Mouse (Mus musculus): ENCODE data around the gene Rcc2. TPM values are rescaled to one million over a fixed set of nuclear protein-coding genes. Genes with fewer than 3 reads are reported as not detected.

Rcc2 gene
- total RNA-seq, 2 experiments from 2014 or later, result 87.4 to 91.7 TPM

DNA sequence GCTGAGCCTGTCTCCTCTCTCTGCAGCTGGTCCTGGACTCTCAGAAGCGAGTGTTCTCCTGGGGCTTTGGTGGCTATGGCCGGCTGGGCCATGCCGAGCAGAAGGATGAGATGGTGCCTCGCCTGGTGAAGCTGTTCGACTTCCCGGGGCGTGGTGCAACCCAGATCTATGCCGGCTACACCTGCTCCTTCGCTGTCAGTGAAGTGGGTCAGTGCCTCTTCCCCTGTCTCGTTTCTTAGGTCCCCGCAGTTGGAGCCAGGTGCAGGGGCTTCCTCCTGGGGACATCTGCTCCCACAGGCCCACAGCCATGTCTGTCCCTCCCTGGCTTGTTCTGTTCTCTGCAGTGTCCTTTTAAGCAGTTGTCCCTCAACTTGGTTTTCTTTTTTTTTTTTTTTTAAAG is 16.7 kb downstream of the Rcc2 start:
- no peak for DNase-seq (ENCODE audit: extremely low spot score in 1 of 2, low spot score in 2 of 2)
- Histone ChIP-seq H3K27ac (no peak overlapping the region), H3K4me3 (no peak overlapping the region)
- intact Hi-C loops (cut with DNase I), result no loop called here
- no peak for TF ChIP-seq CTCF (IDR thresholded peaks at IDR 0.05)

DNA sequence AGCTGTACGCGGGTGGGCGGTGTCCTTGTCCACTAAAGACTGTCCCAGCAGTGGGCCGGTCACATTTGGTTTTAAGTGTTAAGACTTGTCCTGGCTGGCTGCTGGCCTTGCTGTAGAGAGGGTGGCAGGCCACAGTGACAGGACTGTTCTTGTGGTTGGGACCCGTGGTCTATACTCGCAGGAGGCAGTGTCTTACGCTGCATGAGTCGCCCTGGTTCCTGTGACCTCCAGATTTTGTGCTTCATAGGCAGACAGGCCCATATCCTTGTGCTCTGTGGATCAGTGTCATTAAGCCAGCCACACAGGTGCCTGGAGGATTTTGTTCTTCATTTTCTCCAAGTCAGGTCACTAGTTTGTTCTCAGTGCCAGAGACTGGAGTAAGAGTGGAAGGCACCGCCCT is 18.1 kb downstream of the Rcc2 start:
- Histone ChIP-seq H3K27ac (no peak overlapping the region), H3K4me3 (no peak overlapping the region)
- no peak for DNase-seq (ENCODE audit: extremely low spot score in 1 of 2, low spot score in 2 of 2)
- intact Hi-C loops (cut with DNase I), result no loop called here
- no peak for TF ChIP-seq CTCF (IDR thresholded peaks at IDR 0.05)

DNA sequence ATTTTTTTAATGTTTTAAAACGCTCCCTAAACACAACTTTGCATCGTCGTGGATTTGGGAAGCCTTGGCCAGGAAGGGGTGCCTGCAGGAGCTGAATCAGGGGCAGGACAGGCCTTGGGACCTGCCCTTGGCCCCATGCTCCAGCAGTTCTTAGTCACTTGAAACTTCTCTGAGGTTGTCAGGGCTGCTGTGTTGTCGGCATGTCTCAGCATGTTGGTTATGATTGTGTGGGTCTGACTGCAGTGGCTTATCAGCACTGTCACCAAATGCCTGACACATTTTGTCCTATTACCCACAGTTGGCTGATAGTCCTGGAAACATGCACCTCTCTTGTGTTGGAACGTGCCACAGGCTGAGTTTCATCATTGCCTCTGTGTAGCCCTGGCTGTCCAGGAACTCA is 19.8 kb downstream of the Rcc2 start:
- intact Hi-C loops (cut with DNase I), result no loop called here
- no peak overlapping the region for H3K4me3 ChIP-seq
- H3K27ac ChIP-seq, result no peak overlapping the region
- no peak for TF ChIP-seq CTCF (IDR thresholded peaks at IDR 0.05)
- no peak for DNase-seq (ENCODE audit: extremely low spot score in 1 of 2, low spot score in 2 of 2)

DNA sequence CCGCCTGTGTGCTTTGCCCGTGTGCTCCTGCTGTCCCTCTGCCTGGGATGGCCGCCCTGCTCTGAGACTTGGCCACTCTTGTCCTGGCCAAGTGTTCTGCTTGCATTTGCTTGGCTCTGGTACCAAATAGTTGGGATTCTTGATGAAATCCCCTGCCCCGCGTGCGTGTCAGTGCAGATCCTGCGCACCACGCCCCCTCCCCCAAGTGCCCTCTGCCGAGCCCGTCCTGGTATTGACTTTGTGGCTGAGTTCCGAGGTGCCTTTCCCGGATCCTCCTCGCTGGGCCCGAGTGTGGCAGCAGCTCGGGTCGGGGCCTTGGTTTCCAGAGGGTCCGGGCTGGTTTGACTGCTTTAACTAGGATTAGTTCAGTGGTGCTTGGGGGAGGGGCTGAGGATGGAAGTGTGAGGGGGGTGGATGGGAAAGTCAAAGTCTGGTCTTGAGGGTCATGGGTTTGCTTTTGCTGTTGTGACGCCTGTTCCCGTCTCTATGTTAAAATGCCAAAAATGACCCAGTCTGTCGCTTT is 21.7 kb downstream of the Rcc2 start:
- DNase-seq (ENCODE audit: extremely low spot score in 1 of 2, low spot score in 2 of 2), result no peak
- TF ChIP-seq CTCF (IDR thresholded peaks at IDR 0.05), result no peak
- no peak overlapping the region for H3K4me3 ChIP-seq
- intact Hi-C loops (cut with DNase I), result no loop called here
- no peak overlapping the region for H3K27ac ChIP-seq

DNA sequence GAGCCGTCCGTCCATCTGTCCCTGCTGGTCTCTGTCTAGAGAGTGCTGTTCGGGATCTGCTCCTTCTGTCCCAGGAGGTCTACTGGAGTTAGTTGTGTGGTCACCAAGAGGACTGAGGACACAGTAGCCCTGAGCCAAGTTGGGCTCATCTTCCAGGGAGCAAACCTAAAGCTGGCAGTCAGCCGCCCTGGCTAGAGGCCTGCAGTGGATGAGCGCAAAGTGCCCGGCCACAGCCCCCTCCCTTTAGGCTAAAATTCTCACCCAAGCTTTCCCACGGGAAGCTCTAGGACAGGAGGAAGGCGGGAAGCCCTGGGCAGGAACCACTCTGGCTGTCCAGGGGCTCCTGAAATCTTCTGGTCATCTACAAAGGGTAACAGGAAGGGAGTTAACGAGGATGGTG is 22.4 kb downstream of the Rcc2 start:
- no peak for TF ChIP-seq CTCF (IDR thresholded peaks at IDR 0.05)
- intact Hi-C loops (cut with DNase I), result no loop called here
- Histone ChIP-seq H3K27ac (no peak overlapping the region), H3K4me3 (no peak overlapping the region)
- no peak for DNase-seq (ENCODE audit: extremely low spot score in 1 of 2, low spot score in 2 of 2)

DNA sequence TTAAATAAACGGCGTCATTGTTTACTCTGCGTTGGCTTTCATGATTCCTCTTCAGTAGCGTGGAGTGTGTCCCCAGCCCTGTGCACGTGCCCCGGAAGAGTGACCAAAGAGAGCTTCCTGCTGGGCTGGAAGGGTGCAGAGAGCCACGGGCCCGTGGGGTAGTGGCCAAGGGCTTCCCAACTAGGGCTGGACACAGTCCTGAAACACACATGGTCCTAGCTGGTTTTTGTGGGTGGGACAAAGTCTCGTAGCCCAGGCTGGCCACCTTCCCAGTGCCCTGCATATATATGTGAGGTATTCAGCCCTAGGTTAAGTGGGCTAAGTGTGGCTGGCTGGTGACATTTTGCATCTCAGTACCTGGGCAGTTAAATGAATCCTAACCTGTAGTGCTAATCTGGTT is 22.9 kb downstream of the Rcc2 start:
- Histone ChIP-seq H3K27ac (no peak overlapping the region), H3K4me3 (no peak overlapping the region)
- DNase-seq (ENCODE audit: extremely low spot score in 1 of 2, low spot score in 2 of 2), result no peak
- TF ChIP-seq CTCF (IDR thresholded peaks at IDR 0.05), result no peak
- intact Hi-C loops (cut with DNase I), result no loop called here

DNA sequence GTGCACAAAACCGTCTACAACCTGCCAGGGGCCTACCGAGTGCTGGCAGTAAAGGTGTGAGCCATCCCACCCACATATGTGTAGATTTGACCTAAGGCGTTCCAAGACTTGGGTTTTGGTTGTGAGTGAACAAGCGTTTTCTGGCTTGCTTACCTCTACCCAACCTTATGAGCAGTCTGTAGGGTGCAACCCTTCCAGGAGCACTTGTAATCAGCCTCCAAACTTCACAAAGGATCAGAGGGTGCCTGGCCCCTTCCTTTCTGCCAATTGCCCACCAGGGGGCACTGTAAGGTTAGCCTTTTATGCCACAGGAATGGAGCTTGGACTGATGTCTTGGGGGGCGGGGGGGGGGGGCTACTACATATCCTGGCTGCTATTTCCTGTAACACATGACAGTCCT is 23.5 kb downstream of the Rcc2 start:
- H3K27ac ChIP-seq, result no peak overlapping the region
- DNase-seq (ENCODE audit: extremely low spot score in 1 of 2, low spot score in 2 of 2), result no peak
- H3K4me3 ChIP-seq, result no peak overlapping the region
- peak; percentile 52 for TF ChIP-seq CTCF (IDR thresholded peaks at IDR 0.05)
- intact Hi-C loops (cut with DNase I), result loop anchor here (2.0 kb wide), 2 partner anchors 179 to 233 kb away; no protein-coding TSS in a partner anchor

DNA sequence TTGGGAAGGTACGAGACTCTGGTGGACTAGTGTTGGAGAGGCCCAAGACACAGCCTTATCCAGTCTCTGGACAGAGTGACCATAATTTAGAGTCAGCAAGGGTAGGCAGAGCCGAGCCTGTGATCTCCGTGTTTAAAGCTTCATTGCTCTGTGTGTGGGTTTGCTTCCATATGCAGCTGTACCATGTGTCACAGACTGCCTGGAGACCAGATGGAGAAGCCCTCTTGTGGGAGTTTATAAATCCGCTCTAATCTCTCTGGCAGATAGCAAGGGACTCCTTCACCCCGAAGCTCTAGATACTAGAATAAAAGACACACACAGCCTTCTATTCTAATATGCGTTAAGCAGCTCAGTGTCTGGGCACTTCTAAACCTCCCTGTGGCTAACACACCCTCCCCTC is 24.4 kb downstream of the Rcc2 start:
- no peak for DNase-seq (ENCODE audit: extremely low spot score in 1 of 2, low spot score in 2 of 2)
- TF ChIP-seq CTCF (IDR thresholded peaks at IDR 0.05), result no peak
- intact Hi-C loops (cut with DNase I), result loop anchor here (2.0 kb wide), 2 partner anchors 178 to 232 kb away; no protein-coding TSS in a partner anchor
- Histone ChIP-seq H3K4me3 (no peak overlapping the region), H3K27ac (peak overlapping the region; percentile 57; the same call in 1 of the 2 replicates)

DNA sequence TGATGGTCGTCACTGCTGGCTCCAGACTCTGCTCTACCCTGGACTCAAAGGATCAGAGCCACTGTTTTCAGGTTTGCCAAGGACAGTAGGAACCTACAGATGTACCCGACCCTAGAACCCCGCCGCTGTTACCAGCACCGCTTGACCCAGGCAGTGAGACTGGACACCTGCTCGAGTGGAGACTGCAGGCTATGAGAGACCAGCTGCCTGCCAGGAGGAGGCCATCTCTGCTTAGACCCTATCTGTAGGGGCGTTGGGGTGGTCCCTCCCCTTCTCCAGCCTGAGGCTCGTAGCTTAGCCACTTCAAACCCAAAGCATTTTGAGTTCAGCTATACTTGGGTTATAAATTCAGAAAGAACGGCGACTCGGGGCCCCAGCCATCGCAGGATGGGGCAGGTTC is 26.6 kb downstream of the Rcc2 start:
- no peak overlapping the region for H3K4me3 ChIP-seq
- intact Hi-C loops (cut with DNase I), result no loop called here

DNA sequence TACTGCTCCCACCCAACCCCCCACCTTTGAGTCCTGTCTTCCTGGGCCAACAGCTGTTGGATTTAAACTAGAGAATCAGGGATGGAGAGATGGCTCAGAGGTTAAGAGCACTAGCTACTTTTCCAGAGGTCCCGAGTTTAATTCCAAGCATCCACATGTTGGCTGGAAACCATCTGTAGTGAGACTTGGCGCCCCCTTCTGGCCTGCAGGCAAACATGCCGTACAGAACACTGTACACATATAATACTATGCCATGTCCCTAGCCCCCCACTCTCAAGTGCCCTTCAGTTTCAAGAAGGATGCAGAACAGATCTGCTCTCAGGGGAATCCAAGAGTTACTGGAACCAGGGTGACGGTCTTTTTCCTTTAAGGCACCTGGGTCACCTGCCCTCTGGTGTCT is 31.3 kb downstream of the Rcc2 start:
- TF ChIP-seq CTCF (IDR thresholded peaks at IDR 0.05), result no peak; the same call in 1 of the 2 replicates
- DNase-seq (ENCODE audit: extremely low spot score in 1 of 2, low spot score in 2 of 2), result no peak
- no peak overlapping the region for H3K4me3 ChIP-seq
- intact Hi-C loops (cut with DNase I), result no loop called here
- H3K27ac ChIP-seq, result no peak overlapping the region

More for the DNA sequence above, 26.6 kb downstream of the Rcc2 start:
- H3K27ac ChIP-seq, result no peak overlapping the region
- DNase-seq (ENCODE audit: extremely low spot score in 1 of 2, low spot score in 2 of 2), result no peak
- no peak for TF ChIP-seq CTCF (IDR thresholded peaks at IDR 0.05)

DNA sequence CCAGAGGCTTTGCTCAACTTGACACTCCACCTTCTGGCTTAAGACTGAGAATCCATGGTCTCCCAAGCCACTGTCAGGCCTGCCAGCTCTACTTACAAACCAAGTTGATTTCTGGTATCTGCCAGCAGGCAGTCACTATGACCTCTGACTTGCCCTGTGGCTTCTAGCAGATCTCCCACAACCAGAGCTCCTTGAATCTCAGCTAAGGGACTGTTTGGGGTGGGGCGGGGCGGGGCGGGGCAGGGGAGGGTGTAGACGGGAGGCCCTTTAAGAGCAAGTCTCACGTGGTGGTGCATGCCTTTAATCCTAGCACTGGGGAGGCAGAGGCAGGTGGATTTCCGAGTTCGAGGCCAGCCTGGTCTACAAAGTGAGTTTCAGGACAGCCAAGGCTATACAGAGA is 32.5 kb downstream of the Rcc2 start:
- no peak for DNase-seq (ENCODE audit: extremely low spot score in 1 of 2, low spot score in 2 of 2)
- H3K27ac ChIP-seq, result no peak overlapping the region
- intact Hi-C loops (cut with DNase I), result no loop called here
- no peak overlapping the region for H3K4me3 ChIP-seq
- no peak for TF ChIP-seq CTCF (IDR thresholded peaks at IDR 0.05)

DNA sequence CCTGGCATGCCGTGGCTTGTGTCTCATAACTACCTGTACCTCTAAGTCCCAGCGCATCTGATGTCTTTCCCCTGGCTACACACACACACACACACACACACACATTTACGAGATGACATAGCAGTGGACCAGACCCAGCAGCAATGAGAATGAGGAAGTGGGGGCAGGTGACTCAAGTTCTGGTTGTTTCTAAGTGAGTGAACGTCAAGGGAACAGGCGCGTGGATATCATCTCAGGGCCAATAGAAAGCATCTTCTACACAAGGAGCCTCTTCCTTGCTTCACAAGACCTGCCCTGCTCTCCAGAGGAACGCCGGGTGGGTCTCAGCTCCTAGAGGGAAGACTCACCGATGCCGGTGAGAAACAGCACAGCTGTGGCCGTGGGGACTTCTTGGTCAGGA is 40.3 kb downstream of the Rcc2 start:
- no peak for TF ChIP-seq CTCF (IDR thresholded peaks at IDR 0.05)
- H3K4me3 ChIP-seq, result no peak overlapping the region
- intact Hi-C loops (cut with DNase I), result no loop called here
- DNase-seq (ENCODE audit: extremely low spot score in 1 of 2, low spot score in 2 of 2), result no peak
- no peak overlapping the region for H3K27ac ChIP-seq

DNA sequence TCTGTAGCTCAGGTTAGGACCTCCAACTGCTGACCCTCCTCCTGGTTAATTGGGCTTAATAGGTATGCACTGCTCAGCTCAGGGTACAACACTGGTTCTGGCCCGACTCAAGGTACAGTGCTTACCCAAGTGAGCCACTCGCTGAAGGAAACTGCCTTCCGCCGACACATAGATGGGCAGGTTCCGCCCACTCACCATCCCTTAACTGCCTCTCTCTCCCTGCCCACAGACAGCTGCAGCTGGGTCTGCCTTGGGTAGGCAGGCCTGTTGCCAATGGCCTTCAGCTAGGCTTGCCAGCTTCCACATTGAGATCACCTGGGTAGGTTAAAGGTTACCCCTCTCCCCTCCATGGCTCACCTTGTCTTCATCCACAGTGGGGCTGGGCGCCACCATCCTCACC is 41.1 kb downstream of the Rcc2 start:
- intact Hi-C loops (cut with DNase I), result no loop called here
- DNase-seq (ENCODE audit: extremely low spot score in 1 of 2, low spot score in 2 of 2), result no peak

More for the DNA sequence above, 41.1 kb downstream of the Rcc2 start:
- TF ChIP-seq CTCF (IDR thresholded peaks at IDR 0.05), result no peak
- Histone ChIP-seq H3K4me3 (no peak overlapping the region), H3K27ac (no peak overlapping the region)
